Mouse (Mus musculus) small intestine, adult 2 months (tissue): ENCODE measurements at regions not wholly inside any gene's neighbourhood (a gene's known extent, or its start where the extent isn't known, plus 50 kb on each side); places are given as distances from the start of the nearest gene placed in this dataset.

Source experiments
- CTCF ChIP-seq: fragments of 200-500 bp; IDR thresholded peaks from 2 replicates; pipeline ENCODE4 v1.5.1; 2012; ENCODE audit warnings: low read depth, mild to moderate bottlenecking, control low read depth, inconsistent platforms, low read length, moderate library complexity, mixed read lengths; ENCODE audit not compliant: insufficient replicate concordance, insufficient read length; ENCODE audit errors: extremely low read depth
- POLR2A ChIP-seq: fragments of 200-500 bp; IDR thresholded peaks from 2 replicates; pipeline ENCODE4 v1.6.1; 2012; ENCODE audit warnings: low read depth, mild to moderate bottlenecking, control low read depth, inconsistent platforms, low read length, moderate library complexity

DNA sequence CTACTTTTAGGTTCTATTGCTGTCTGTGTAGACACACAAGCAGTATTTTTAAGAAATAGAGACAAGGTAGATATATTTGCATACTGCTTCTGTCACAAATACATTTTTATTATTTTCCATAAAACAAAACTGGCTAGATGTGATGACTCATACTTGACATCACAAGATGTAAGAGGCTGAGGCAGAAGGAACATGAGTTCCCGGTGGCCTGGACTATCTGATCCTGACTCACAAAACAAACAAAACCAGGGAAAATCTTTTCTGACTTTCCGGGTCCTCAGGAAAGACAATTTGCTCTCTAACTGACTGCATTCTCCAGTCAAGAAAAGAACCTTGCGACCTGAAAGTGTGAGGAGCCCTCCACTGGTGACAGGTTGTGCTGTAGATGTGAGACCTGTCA is 143.3 kb downstream of the Snx10 start:
- TF ChIP-seq CTCF (no peak), POLR2A (no peak)
